Mouse (Mus musculus) hindbrain, embryonic 12.5 days (tissue): ENCODE data around the gene Sh3tc1. TPM values are rescaled to one million over a fixed set of nuclear protein-coding genes. Genes with fewer than 3 reads are reported as not detected.

Source experiments
- ATAC-seq: fragments of 200-750 bp; cut with Nextera tagmentation; 2 replicates; pipeline ENCODE4 v1.8.0; 2017; ENCODE audit warnings: moderate TSS enrichment; ENCODE audit not compliant: low FRiP score
- H3K27ac ChIP-seq: fragments of 300-500 bp; sonication (generic); 2 replicates; pipeline ENCODE4 v1.5.1; 2016; ENCODE audit warnings: mild to moderate bottlenecking
- H3K27me3 ChIP-seq: fragments of 300-500 bp; sonication (generic); 2 replicates; pipeline ENCODE4 v1.6.1; 2016; ENCODE audit warnings: mild to moderate bottlenecking
- H3K36me3 ChIP-seq: fragments of 300-500 bp; sonication (generic); 2 replicates; pipeline ENCODE4 v1.6.1; 2016; ENCODE audit warnings: mild to moderate bottlenecking
- H3K4me1 ChIP-seq: fragments of 300-500 bp; sonication (generic); 2 replicates; pipeline ENCODE4 v1.6.1; 2016
- H3K4me2 ChIP-seq: fragments of 300-500 bp; sonication (generic); replicated peaks from 2 replicates; pipeline ENCODE4 v1.6.1; 2016; ENCODE audit warnings: mild to moderate bottlenecking
- H3K4me3 ChIP-seq: fragments of 300-500 bp; sonication (generic); 2 replicates; pipeline ENCODE4 v1.5.1; 2016; ENCODE audit warnings: mild to moderate bottlenecking
- H3K9ac ChIP-seq: fragments of 300-500 bp; sonication (generic); 2 replicates; pipeline ENCODE4 v1.6.1; 2016; ENCODE audit warnings: mild to moderate bottlenecking, moderate library complexity
- H3K9me3 ChIP-seq: fragments of 300-500 bp; sonication (generic); replicated peaks from 2 replicates; pipeline ENCODE4 v1.6.1; 2016; ENCODE audit warnings: mild to moderate bottlenecking
- WGBS: fragments of 180-500 bp; shearing (Covaris S2); methylation state at CpG from one replicate; pipeline ENCODE4 v1.1.7; 2016; 5-methylcytosine and 5-hydroxymethylcytosine counted together
- polyA plus RNA-seq: library from polyadenylated mRNA; unstranded; fragments of >200 nt; fragmentation: Nextera tagmentation; extraction: Ambion mirVana; gene quantifications from 2 replicates; pipeline ENCODE4 v1.2.1, GENCODE M21; 2016

Sh3tc1 gene
- polyA plus RNA-seq, 1 experiment from 2014 or later: 4.7 TPM

GRCm38 (mm10) chr5:35713649-35714354 is 26.0 kb downstream of the Sh3tc1 start:
- ATAC-seq: peak; percentile 87
- WGBS: 55% methylated on average over 13 of the region's 13 CpGs

GRCm38 (mm10) chr5:35712517-35712916 is 27.3 kb downstream of the Sh3tc1 start:
- H3K4me1 ChIP-seq: peaks cover 4% of the 10 kb centered on the region; the same call in 1 of the 2 replicates
- H3K27me3 ChIP-seq: no peaks in the 10 kb centered on the region
- H3K27ac ChIP-seq: no peak overlapping the region
- no peaks in the 10 kb centered on the region for H3K9me3 ChIP-seq
- H3K4me3 ChIP-seq: no peak overlapping the region
- no peak for ATAC-seq
- no peak overlapping the region for H3K9ac ChIP-seq
- WGBS: 73% methylated on average over 5 of the region's 5 CpGs
- no peak overlapping the region for H3K4me2 ChIP-seq
- H3K36me3 ChIP-seq: no peaks in the 10 kb centered on the region

More at GRCm38 (mm10) chr5:35713649-35714354, 26.0 kb downstream of the Sh3tc1 start:
- Histone ChIP-seq H3K27me3 (no peaks in the 10 kb centered on the region), H3K36me3 (no peaks in the 10 kb centered on the region), H3K9ac (no peak overlapping the region), H3K4me3 (no peak overlapping the region), H3K4me1 (peaks cover 4% of the 10 kb centered on the region; the same call in 1 of the 2 replicates), H3K27ac (no peak overlapping the region), H3K9me3 (no peaks in the 10 kb centered on the region), H3K4me2 (no peak overlapping the region)

GRCm38 (mm10) chr5:35710931-35711330 is 28.9 kb downstream of the Sh3tc1 start:
- no peak overlapping the region for H3K27ac ChIP-seq
- ATAC-seq: no peak
- no peaks in the 10 kb centered on the region for H3K9me3 ChIP-seq
- H3K9ac ChIP-seq: no peak overlapping the region
- H3K4me2 ChIP-seq: no peak overlapping the region
- no peaks in the 10 kb centered on the region for H3K27me3 ChIP-seq
- H3K4me3 ChIP-seq: no peak overlapping the region
- peaks cover 4% of the 10 kb centered on the region; the same call in 1 of the 2 replicates for H3K4me1 ChIP-seq
- H3K36me3 ChIP-seq: no peaks in the 10 kb centered on the region
- WGBS: 67% methylated on average over 3 of the region's 3 CpGs

GRCm38 (mm10) chr5:35710481-35710880 is 29.3 kb downstream of the Sh3tc1 start:
- Histone ChIP-seq H3K4me2 (no peak overlapping the region), H3K36me3 (no peaks in the 10 kb centered on the region), H3K9me3 (no peaks in the 10 kb centered on the region), H3K4me3 (no peak overlapping the region), H3K27ac (no peak overlapping the region), H3K4me1 (peaks cover 4% of the 10 kb centered on the region; the same call in 1 of the 2 replicates), H3K27me3 (no peaks in the 10 kb centered on the region), H3K9ac (no peak overlapping the region)
- 79% methylated on average over 3 of the region's 3 CpGs for WGBS
- no peak for ATAC-seq

- ATAC-seq: no peak
- Histone ChIP-seq H3K9ac (no peak overlapping the region), H3K27me3 (no peaks in the 10 kb centered on the region), H3K9me3 (no peaks in the 10 kb centered on the region), H3K27ac (no peak overlapping the region), H3K4me1 (peaks cover 4% of the 10 kb centered on the region; the same call in 1 of the 2 replicates), H3K36me3 (no peaks in the 10 kb centered on the region), H3K4me3 (no peak overlapping the region), H3K4me2 (no peak overlapping the region)
- 92% methylated on average over 3 of the region's 3 CpGs for WGBS
Observed at GRCm38 (mm10) chr5:35705411-35705810, 34.4 kb downstream of the Sh3tc1 start.

- WGBS: 91% methylated on average over 4 of the region's 4 CpGs
- Histone ChIP-seq H3K27ac (no peak overlapping the region), H3K4me2 (no peak overlapping the region), H3K4me1 (no peaks in the 10 kb centered on the region), H3K27me3 (no peaks in the 10 kb centered on the region), H3K4me3 (no peak overlapping the region), H3K9ac (no peak overlapping the region), H3K9me3 (no peaks in the 10 kb centered on the region), H3K36me3 (no peaks in the 10 kb centered on the region)
- no peak for ATAC-seq
Observed at GRCm38 (mm10) chr5:35703814-35704213, 36.0 kb downstream of the Sh3tc1 start.

GRCm38 (mm10) chr5:35703183-35703582 is 36.6 kb downstream of the Sh3tc1 start:
- no peak overlapping the region for H3K4me2 ChIP-seq

GRCm38 (mm10) chr5:35702582-35703140 is 37.1 kb downstream of the Sh3tc1 start:
- no peak overlapping the region for H3K27ac ChIP-seq
- no peaks in the 10 kb centered on the region for H3K27me3 ChIP-seq
- H3K4me1 ChIP-seq: no peaks in the 10 kb centered on the region
- H3K9me3 ChIP-seq: no peaks in the 10 kb centered on the region
- no peak overlapping the region for H3K4me2 ChIP-seq
- H3K4me3 ChIP-seq: no peak overlapping the region
- no peaks in the 10 kb centered on the region for H3K36me3 ChIP-seq
- 87% methylated on average over 4 of the region's 4 CpGs for WGBS
- ATAC-seq: no peak
- no peak overlapping the region for H3K9ac ChIP-seq

More at GRCm38 (mm10) chr5:35703183-35703582, 36.6 kb downstream of the Sh3tc1 start:
- Histone ChIP-seq H3K27ac (no peak overlapping the region; the same call in 1 of the 2 replicates), H3K4me3 (no peak overlapping the region), H3K9me3 (no peaks in the 10 kb centered on the region), H3K27me3 (no peaks in the 10 kb centered on the region), H3K36me3 (no peaks in the 10 kb centered on the region), H3K4me1 (no peaks in the 10 kb centered on the region), H3K9ac (no peak overlapping the region)
- 81% methylated on average over 8 of the region's 8 CpGs for WGBS
- ATAC-seq: no peak

GRCm38 (mm10) chr5:35701042-35701441 is 38.7 kb downstream of the Sh3tc1 start:
- 45% methylated on average over 6 of the region's 6 CpGs for WGBS
- ATAC-seq: no peak

GRCm38 (mm10) chr5:35695815-35696214 is 44.0 kb downstream of the Sh3tc1 start:
- Histone ChIP-seq H3K9me3 (no peaks in the 10 kb centered on the region), H3K9ac (no peak overlapping the region), H3K4me1 (peaks cover 8% of the 10 kb centered on the region), H3K4me3 (no peak overlapping the region), H3K4me2 (no peak overlapping the region), H3K27ac (no peak overlapping the region), H3K27me3 (no peaks in the 10 kb centered on the region), H3K36me3 (no peaks in the 10 kb centered on the region)
- ATAC-seq: no peak
- WGBS: 26% methylated on average over 5 of the region's 5 CpGs

More at GRCm38 (mm10) chr5:35701042-35701441, 38.7 kb downstream of the Sh3tc1 start:
- H3K9ac ChIP-seq: no peak overlapping the region
- no peaks in the 10 kb centered on the region for H3K4me1 ChIP-seq
- no peak overlapping the region for H3K27ac ChIP-seq
- no peaks in the 10 kb centered on the region for H3K36me3 ChIP-seq
- no peak overlapping the region for H3K4me2 ChIP-seq
- H3K4me3 ChIP-seq: no peak overlapping the region
- H3K27me3 ChIP-seq: no peaks in the 10 kb centered on the region
- no peaks in the 10 kb centered on the region for H3K9me3 ChIP-seq

GRCm38 (mm10) chr5:35693638-35694037 is 46.1 kb downstream of the Sh3tc1 start:
- Histone ChIP-seq H3K27ac (no peak overlapping the region), H3K36me3 (no peaks in the 10 kb centered on the region), H3K4me2 (no peak overlapping the region), H3K4me1 (peaks cover 8% of the 10 kb centered on the region), H3K27me3 (no peaks in the 10 kb centered on the region), H3K4me3 (no peak overlapping the region), H3K9me3 (no peaks in the 10 kb centered on the region), H3K9ac (no peak overlapping the region)
- 85% methylated on average over 4 of the region's 4 CpGs for WGBS
- ATAC-seq: no peak

GRCm38 (mm10) chr5:35691246-35691645 is 48.5 kb downstream of the Sh3tc1 start:
- no peak overlapping the region for H3K9ac ChIP-seq

More at GRCm38 (mm10) chr5:35691246-35691645, 48.5 kb downstream of the Sh3tc1 start:
- Histone ChIP-seq H3K4me1 (peaks cover 16% of the 10 kb centered on the region), H3K4me2 (no peak overlapping the region), H3K4me3 (no peak overlapping the region), H3K9me3 (no peaks in the 10 kb centered on the region), H3K36me3 (no peaks in the 10 kb centered on the region), H3K27ac (no peak overlapping the region), H3K27me3 (no peaks in the 10 kb centered on the region)
- no peak for ATAC-seq
- 72% methylated on average over 11 of the region's 11 CpGs for WGBS
